Mouse (Mus musculus): Measurements from ENCODE around the gene H2-Ab1. TPM values are rescaled to one million over a fixed set of nuclear protein-coding genes. Genes with fewer than 3 reads are reported as not detected.
"Not testable (repeated sequence)": the region's sequence is repeated elsewhere in the genome, so short reads cannot be mapped to it uniquely, and the experiment has no call there.

Gene H2-Ab1
- 8.3 and 11.1 TPM in 2 replicates for polyA plus RNA-seq (2016; fragmentation: Nextera tagmentation; extraction: Ambion mirVana)

DNA sequence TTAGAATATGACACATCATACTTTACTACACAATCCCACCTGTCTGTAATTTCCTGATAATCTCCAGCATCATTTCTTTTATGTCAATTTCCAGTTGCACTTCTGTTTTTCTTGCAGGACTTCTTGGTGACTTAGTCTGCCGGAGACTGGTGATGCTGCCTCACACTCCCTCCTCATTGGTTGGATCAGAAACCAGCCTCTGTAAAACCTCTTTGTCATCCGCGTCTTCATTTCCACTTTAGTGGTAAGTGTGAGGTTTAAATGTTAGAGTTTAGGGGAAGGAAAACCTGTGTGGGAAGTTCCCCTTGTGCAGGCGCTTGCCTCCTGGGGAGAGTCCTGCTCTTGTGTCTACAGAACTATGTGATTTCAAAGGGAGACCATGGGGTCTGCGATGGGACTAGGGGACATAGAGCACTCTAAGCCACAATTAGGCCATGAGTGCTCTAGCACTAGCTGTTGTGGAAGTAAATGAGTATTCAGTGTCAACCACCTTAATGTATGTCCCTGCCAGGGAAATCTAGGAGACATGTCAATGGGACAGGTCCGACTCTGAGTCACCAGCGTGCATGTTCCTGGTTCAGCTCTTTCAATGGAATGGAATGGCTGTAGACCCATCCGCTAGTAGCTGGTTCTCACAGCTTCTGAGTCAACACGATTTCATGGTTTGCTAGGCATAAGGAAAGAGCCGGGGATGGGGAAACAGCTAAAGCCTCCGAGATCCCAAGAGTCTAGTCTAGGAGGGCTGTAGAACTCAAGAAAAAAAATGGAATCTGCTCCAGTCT, at the start of gene H2-Ab1:
TSS of gene H2-Ab1 (plus strand) at position 96 of the 782 bp plus-strand sequence.
- Histone ChIP-seq H3K27ac (replicated peaks) (no peak within 1 kb of the TSS), H3K36me3 (no peaks in the 10 kb centered on the region), H3K4me1 (peaks cover 5% of the 10 kb centered on the region), H3K4me3 (no peak within 1 kb of the TSS), H3K9me3 (replicated peaks) (no peaks in the 10 kb centered on the region), H3K27me3 (ENCODE audit: low read depth, poor library complexity, severe bottlenecking) (peaks cover 11% of the 10 kb centered on the region; the same call in 1 of the 2 replicates)
- DNase-seq (ENCODE audit: low spot score), result peak; percentile 29
- 79% methylated on average over 11 of the region's 11 CpGs for WGBS

DNA sequence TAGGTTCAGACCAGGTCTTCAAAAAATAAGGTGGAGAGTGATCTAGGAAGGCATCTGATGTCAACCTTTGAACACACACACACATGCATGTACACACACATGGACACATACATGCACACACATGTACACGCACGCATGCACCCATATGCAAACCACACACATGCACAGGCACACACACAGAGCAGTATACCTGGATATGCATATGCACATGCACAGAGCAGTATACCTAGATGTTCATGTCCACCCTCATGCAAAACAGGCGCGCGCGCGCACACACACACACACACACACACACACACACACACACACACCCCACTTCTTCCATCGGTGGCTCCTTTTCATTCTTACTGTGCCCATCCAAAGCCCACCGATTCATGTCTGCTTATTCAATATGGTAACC, 49.6 kb upstream of the H2-Ab1 start:
- Histone ChIP-seq H3K9me3 (replicated peaks) (peaks cover 5% of the 10 kb centered on the region; the same call in 1 of the 2 replicates), H3K4me3 (no peak overlapping the region), H3K4me1 (peaks cover 18% of the 10 kb centered on the region), H3K27ac (replicated peaks) (no peak overlapping the region), H3K36me3 (no peaks in the 10 kb centered on the region), H3K27me3 (ENCODE audit: low read depth, poor library complexity, severe bottlenecking) (peaks cover 90% of the 10 kb centered on the region)
- WGBS, result 94% methylated on average over 9 of the region's 9 CpGs
- no peak for DNase-seq (ENCODE audit: low spot score)

DNA sequence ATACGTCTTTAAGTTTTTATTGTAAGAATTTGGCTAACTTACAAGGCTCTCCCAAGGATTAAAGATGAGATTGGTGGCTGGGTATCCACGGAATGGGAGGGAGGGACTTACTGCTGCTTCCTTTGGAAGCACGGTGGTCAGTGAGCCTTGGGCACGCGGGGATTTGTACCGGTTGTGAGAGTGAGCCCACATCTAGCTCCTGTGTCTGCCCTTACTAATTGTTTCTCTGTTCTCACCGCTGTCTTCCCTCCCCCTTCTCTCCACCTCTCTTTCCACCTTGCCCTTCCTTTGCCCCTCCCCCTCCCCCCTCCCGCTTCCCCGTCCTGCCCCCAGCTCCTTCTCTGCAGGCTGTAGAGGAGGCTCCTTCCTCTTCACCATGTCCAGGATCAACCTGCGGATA, 49.1 kb upstream of the H2-Ab1 start:
- Histone ChIP-seq H3K36me3 (no peaks in the 10 kb centered on the region), H3K27me3 (ENCODE audit: low read depth, poor library complexity, severe bottlenecking) (peaks cover 90% of the 10 kb centered on the region), H3K4me3 (no peak overlapping the region), H3K27ac (replicated peaks) (no peak overlapping the region), H3K9me3 (replicated peaks) (peaks cover 5% of the 10 kb centered on the region; the same call in 1 of the 2 replicates), H3K4me1 (peaks cover 18% of the 10 kb centered on the region)
- no peak for DNase-seq (ENCODE audit: low spot score)
- 22% methylated on average over 10 of the region's 10 CpGs for WGBS

DNA sequence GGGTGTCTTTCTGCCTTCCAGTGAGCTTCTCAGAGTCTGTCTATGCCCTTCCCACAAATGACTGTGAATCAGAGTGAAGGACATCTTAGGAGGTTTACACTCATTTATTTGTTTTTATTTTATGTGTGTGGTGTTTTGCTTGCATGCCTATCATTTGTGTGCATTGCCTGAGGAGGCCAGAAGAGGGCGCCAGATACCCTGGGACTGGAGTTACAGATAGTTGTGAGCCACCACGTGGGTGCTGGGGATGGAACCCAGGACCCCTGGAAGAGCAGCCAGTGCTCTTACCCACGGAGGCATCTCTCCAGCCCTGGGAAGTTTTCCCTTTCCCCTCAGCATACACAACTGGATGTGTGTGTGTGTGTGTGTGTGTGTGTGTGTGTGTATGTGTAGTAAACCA, 47.8 kb upstream of the H2-Ab1 start:
- no peak overlapping the region for H3K4me3 ChIP-seq
- no peak overlapping the region for H3K27ac ChIP-seq (replicated peaks)
- 44% methylated on average over 3 of the region's 3 CpGs for WGBS
- peaks cover 18% of the 10 kb centered on the region for H3K4me1 ChIP-seq
- DNase-seq (ENCODE audit: low spot score), result no peak
- no peaks in the 10 kb centered on the region for H3K36me3 ChIP-seq
- peaks cover 5% of the 10 kb centered on the region; the same call in 1 of the 2 replicates for H3K9me3 ChIP-seq (replicated peaks)
- H3K27me3 ChIP-seq (ENCODE audit: low read depth, poor library complexity, severe bottlenecking), result peaks cover 90% of the 10 kb centered on the region

DNA sequence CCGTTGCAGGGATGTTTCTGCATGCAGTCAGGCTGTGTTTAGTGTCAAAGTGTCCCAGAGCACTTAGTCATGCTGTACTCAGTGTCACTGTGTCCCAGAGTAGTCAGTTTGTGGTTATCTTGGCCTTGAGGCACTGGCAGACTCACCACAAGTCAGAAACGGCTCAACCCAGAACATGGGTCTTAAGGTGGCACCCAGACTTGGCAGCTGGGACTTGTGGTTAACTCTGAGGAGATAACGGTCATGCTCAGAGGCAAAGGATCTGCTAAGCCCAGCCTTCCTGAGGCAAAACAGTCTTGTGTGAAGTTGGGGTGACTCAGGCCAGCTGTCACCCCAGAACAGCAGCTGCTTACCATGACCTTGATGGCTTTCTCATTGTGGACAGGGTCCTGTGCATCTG, 46.9 kb upstream of the H2-Ab1 start:
- Histone ChIP-seq H3K36me3 (no peaks in the 10 kb centered on the region), H3K27me3 (ENCODE audit: low read depth, poor library complexity, severe bottlenecking) (peaks cover 89% of the 10 kb centered on the region), H3K9me3 (replicated peaks) (peaks cover 5% of the 10 kb centered on the region; the same call in 1 of the 2 replicates), H3K4me3 (no peak overlapping the region), H3K27ac (replicated peaks) (no peak overlapping the region), H3K4me1 (peaks cover 9% of the 10 kb centered on the region)
- WGBS, result 80% methylated on average over 3 of the region's 3 CpGs
- no peak for DNase-seq (ENCODE audit: low spot score)

DNA sequence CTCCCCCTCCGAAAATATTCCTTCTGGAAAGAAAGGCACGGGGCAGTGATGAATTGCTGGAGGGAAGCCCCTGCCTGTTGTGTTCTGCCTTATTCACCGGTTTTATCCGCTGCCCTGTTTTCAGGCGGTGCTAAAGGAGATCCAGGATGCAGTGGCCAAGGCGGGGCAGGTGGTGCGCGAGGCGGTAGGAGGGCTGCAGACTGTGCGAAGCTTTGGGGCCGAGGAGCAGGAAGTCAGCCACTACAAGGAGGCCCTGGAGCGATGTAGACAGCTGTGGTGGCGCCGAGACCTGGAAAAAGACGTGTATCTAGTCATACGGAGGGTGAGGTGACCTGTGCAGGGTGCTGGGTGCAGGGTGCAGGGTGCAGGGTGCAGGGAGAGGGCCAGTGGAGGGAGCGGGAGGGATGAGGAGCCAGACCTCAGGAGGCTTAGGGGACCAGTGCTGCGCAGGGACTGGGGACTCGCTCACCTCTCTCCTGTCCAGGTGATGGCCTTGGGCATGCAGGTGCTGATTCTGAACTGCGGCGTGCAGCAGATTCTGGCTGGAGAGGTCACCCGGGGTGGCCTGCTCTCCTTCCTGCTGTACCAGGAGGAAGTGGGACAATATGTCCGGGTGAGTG, 45.6 kb upstream of the H2-Ab1 start:
- peaks cover 8% of the 10 kb centered on the region for H3K4me1 ChIP-seq
- no peak overlapping the region for H3K27ac ChIP-seq (replicated peaks)
- no peaks in the 10 kb centered on the region for H3K36me3 ChIP-seq
- 22% methylated on average over 23 of the region's 23 CpGs for WGBS
- DNase-seq (ENCODE audit: low spot score), result no peak
- peaks cover 5% of the 10 kb centered on the region; the same call in 1 of the 2 replicates for H3K9me3 ChIP-seq (replicated peaks)
- no peak overlapping the region for H3K4me3 ChIP-seq
- peaks cover 81% of the 10 kb centered on the region for H3K27me3 ChIP-seq (ENCODE audit: low read depth, poor library complexity, severe bottlenecking)

DNA sequence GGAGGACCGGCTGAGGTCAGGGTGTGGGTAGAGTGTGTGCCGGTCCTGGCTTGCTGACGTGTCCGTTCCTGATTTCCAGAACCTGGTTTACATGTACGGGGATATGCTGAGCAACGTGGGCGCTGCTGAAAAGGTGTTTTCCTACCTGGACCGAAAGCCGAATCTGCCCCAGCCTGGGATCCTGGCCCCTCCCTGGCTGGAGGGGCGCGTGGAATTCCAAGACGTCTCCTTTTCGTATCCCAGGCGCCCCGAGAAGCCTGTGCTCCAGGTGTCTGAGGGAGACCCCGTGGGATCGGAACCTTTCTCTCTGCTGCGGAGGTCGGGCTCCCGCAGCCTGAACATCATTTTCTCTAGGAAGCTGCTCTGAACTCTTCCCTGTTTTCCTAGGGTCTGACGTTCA, 43.6 kb upstream of the H2-Ab1 start:
- peaks cover 64% of the 10 kb centered on the region for H3K27me3 ChIP-seq (ENCODE audit: low read depth, poor library complexity, severe bottlenecking)
- DNase-seq (ENCODE audit: low spot score), result no peak
- H3K9me3 ChIP-seq (replicated peaks), result peaks cover 11% of the 10 kb centered on the region
- H3K4me1 ChIP-seq, result peaks cover 8% of the 10 kb centered on the region
- H3K27ac ChIP-seq (replicated peaks), result no peak overlapping the region
- H3K36me3 ChIP-seq, result no peaks in the 10 kb centered on the region
- WGBS, result 38% methylated on average over 21 of the region's 21 CpGs
- no peak overlapping the region for H3K4me3 ChIP-seq

DNA sequence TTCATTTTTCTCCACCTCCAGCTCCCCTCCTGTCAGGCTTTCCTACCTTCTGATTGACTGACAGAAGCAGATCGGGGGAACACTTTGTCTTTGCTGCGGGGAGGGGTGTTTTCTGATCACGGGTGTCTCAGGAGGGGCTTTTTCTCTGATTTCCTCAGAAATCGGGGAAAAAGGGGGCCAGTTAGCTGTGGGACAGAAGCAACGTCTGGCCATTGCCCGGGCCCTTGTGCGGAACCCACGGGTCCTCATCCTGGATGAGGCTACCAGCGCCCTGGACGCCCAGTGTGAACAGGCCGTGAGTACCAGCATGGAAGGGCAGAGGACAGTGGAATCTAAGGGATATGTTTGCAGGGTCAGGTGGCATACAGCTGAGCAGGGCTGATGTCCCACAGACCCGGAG, 42.3 kb upstream of the H2-Ab1 start:
- WGBS, result 91% methylated on average over 12 of the region's 12 CpGs
- Histone ChIP-seq H3K27me3 (ENCODE audit: low read depth, poor library complexity, severe bottlenecking) (peaks cover 58% of the 10 kb centered on the region), H3K27ac (replicated peaks) (no peak overlapping the region), H3K4me1 (peaks cover 8% of the 10 kb centered on the region), H3K36me3 (no peaks in the 10 kb centered on the region), H3K9me3 (replicated peaks) (peaks cover 9% of the 10 kb centered on the region; the same call in 1 of the 2 replicates), H3K4me3 (no peak overlapping the region)
- no peak for DNase-seq (ENCODE audit: low spot score)

DNA sequence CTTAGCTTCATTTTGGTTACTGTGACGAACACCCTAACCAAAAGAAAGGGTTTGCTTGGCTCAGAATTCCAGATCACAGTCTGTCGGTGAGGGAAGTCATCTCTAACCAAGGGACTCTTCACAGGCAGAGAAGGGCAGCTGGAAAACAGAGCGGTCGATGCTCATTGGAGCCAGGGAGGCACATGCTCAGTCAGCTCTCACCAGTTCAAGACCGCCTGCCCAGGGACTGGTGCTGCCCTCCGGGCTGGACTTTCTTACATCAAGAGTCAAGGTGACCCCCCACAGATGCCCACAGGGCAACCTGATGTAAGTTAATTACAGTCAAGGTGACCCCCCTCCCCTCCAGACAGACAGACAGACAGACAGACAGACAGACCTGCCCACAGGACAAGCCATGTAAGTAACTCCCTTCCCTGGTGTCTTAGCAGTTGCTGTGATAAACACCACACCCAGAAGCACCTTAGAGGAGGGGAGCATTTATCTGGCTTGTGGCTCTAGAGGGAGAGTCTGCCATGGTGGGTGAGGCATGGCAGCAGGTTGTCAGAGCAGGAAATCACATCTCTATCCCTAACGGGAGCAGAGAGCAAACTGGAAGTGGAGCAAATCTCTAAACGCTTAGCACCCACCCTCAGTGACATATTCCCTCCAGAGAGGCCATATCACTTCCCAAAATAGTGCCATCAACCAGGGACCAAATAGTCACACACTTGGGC, 40.1 kb upstream of the H2-Ab1 start:
- DNase-seq (ENCODE audit: low spot score), result no peak
- H3K4me3 ChIP-seq, result no peak overlapping the region
- peaks cover 36% of the 10 kb centered on the region for H3K27me3 ChIP-seq (ENCODE audit: low read depth, poor library complexity, severe bottlenecking)
- 90% methylated on average over 8 of the region's 8 CpGs for WGBS
- 0 out of 2 replicates have a peak, but pooled peaks cover 3% of the 10 kb centered on the region for H3K4me1 ChIP-seq
- H3K27ac ChIP-seq (replicated peaks), result no peak overlapping the region
- peaks cover 9% of the 10 kb centered on the region; the same call in 1 of the 2 replicates for H3K9me3 ChIP-seq (replicated peaks)
- H3K36me3 ChIP-seq, result no peaks in the 10 kb centered on the region

DNA sequence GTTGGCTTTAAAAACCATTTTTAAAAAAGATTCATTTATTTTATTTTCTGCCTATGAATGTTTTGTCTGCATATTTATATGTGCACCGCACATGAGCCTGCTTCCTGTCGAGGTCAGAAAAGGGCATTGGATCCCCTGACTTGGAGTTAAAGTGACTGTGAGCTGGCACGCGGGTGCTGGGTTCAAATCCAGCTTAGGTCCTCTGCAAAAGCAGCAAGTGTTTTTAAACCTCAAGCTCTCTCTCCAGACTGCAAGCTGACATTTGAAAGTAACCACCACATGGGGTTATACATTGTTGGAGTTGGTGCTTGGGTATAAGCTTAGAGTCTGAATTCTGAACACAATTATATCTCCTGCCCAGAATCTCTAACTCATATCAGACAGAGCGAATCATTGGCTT, 39.5 kb upstream of the H2-Ab1 start:
- H3K36me3 ChIP-seq, result no peaks in the 10 kb centered on the region
- H3K4me1 ChIP-seq, result 0 out of 2 replicates have a peak, but pooled peaks cover 3% of the 10 kb centered on the region
- H3K4me3 ChIP-seq, result no peak overlapping the region
- peaks cover 30% of the 10 kb centered on the region for H3K27me3 ChIP-seq (ENCODE audit: low read depth, poor library complexity, severe bottlenecking)
- no peak for DNase-seq (ENCODE audit: low spot score)
- peaks cover 9% of the 10 kb centered on the region; the same call in 1 of the 2 replicates for H3K9me3 ChIP-seq (replicated peaks)
- 88% methylated on average over 5 of the region's 5 CpGs for WGBS
- no peak overlapping the region for H3K27ac ChIP-seq (replicated peaks)

DNA sequence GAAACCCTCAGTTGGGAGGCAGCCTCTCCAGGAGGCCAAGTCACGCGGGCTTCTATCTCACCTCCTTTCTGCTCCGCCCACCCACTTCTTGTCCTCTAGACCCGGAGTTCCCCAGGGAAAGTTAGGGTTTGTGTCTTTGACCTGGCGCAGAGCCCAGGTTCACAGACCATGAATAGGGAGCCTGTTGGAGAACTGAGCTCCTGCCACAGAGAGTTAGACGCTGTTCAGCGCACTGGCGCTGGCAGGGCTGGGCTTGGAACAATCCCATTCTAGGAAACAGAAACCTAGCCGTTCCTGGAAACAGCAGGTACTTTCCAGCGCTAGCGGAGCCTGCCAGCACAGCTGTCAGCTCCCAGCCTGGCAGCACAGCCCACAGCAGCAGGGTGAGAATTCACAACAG, 38.8 kb upstream of the H2-Ab1 start:
- H3K9me3 ChIP-seq (replicated peaks), result peaks cover 9% of the 10 kb centered on the region; the same call in 1 of the 2 replicates
- H3K27ac ChIP-seq (replicated peaks), result no peak overlapping the region
- H3K27me3 ChIP-seq (ENCODE audit: low read depth, poor library complexity, severe bottlenecking), result peaks cover 23% of the 10 kb centered on the region
- WGBS, result 92% methylated on average over 11 of the region's 11 CpGs
- no peak overlapping the region for H3K4me3 ChIP-seq
- 0 out of 2 replicates have a peak, but pooled peaks cover 3% of the 10 kb centered on the region for H3K4me1 ChIP-seq
- no peaks in the 10 kb centered on the region for H3K36me3 ChIP-seq
- DNase-seq (ENCODE audit: low spot score), result no peak

DNA sequence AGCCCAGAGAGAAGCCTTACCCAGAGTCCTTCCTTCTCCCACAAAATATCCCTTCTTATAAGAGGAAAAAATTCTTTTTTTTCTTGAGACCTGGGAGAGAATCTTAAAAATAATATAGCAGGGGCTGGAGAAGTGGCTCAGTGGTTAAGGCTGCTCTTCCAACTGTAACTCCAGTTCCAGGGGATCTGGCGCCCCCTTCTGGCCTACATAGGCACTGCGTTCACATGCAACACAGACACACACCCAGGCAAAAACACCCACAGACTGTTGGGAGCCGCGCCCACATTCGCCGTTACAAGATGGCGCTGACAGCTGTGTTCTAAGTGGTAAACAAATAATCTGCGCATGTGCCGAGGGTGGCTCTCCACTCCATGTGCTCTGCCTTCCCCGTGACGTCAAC, 38.4 kb upstream of the H2-Ab1 start:
- WGBS, result 87% methylated on average over 9 of the region's 11 CpGs
- H3K4me3 ChIP-seq; H3K4me1 ChIP-seq; H3K36me3 ChIP-seq; DNase-seq (ENCODE audit: low spot score); H3K27ac ChIP-seq (replicated peaks); H3K9me3 ChIP-seq (replicated peaks): not testable (repeated sequence)
- H3K27me3 ChIP-seq (ENCODE audit: low read depth, poor library complexity, severe bottlenecking), result peaks cover 19% of the 10 kb centered on the region
